Mouse (Mus musculus): ENCODE measurements around the gene Morn4.

The Morn4 gene

GRCm38 (mm10) chr19:42086166-42086565, at the start of gene Morn4:
Gene Morn4, minus strand, starts transcription at chr19:42086357.
- peak; percentile 98 for DNase-seq (ENCODE audit: low read depth)

- no peak for DNase-seq (ENCODE audit: low read depth)
These were observed 48.9 kb upstream of the Morn4 start for GRCm38 (mm10) chr19:42135070-42135469.

- DNase-seq (ENCODE audit: low read depth), result peak; percentile 86
These were observed 44.9 kb upstream of the Morn4 start for GRCm38 (mm10) chr19:42131101-42131500.

GRCm38 (mm10) chr19:42130294-42130606, 44.1 kb upstream of the Morn4 start:
- no peak for DNase-seq (ENCODE audit: low read depth)

GRCm38 (mm10) chr19:42129509-42130293, 43.5 kb upstream of the Morn4 start:
- no peak for DNase-seq (ENCODE audit: low read depth)

- DNase-seq (ENCODE audit: low read depth), result peak; percentile 100
These were observed 42.8 kb upstream of the Morn4 start, which contains the start of gene Avpi1 for GRCm38 (mm10) chr19:42128787-42129508. Gene Avpi1, minus strand, starts transcription at chr19:42129059.

- no peak for DNase-seq (ENCODE audit: low read depth)
These were observed 42.0 kb upstream of the Morn4 start for GRCm38 (mm10) chr19:42128052-42128740.

GRCm38 (mm10) chr19:42127024-42127423, 40.9 kb upstream of the Morn4 start:
- no peak for DNase-seq (ENCODE audit: low read depth)

GRCm38 (mm10) chr19:42126219-42126605, 40.1 kb upstream of the Morn4 start:
- DNase-seq (ENCODE audit: low read depth), result peak; percentile 49

- DNase-seq (ENCODE audit: low read depth), result peak; percentile 57
These were observed 39.5 kb upstream of the Morn4 start for GRCm38 (mm10) chr19:42125501-42126218.

- no peak for DNase-seq (ENCODE audit: low read depth)
These were observed 38.5 kb upstream of the Morn4 start for GRCm38 (mm10) chr19:42124684-42125083.

GRCm38 (mm10) chr19:42120451-42120850, 34.3 kb upstream of the Morn4 start:
- DNase-seq (ENCODE audit: low read depth), result no peak

- DNase-seq (ENCODE audit: low read depth), result no peak
These were observed 32.4 kb upstream of the Morn4 start for GRCm38 (mm10) chr19:42118596-42118995.

GRCm38 (mm10) chr19:42118142-42118541, 32.0 kb upstream of the Morn4 start:
- no peak for DNase-seq (ENCODE audit: low read depth)

- no peak for DNase-seq (ENCODE audit: low read depth)
These were observed 29.7 kb upstream of the Morn4 start for GRCm38 (mm10) chr19:42115783-42116335.

- no peak for DNase-seq (ENCODE audit: low read depth)
These were observed 18.5 kb upstream of the Morn4 start for GRCm38 (mm10) chr19:42104681-42105080.

- DNase-seq (ENCODE audit: low read depth), result peak; percentile 74
These were observed 13.2 kb upstream of the Morn4 start for GRCm38 (mm10) chr19:42099406-42099805.

GRCm38 (mm10) chr19:42090637-42091141, 4.5 kb upstream of the Morn4 start:
- peak; percentile 81 for DNase-seq (ENCODE audit: low read depth)

GRCm38 (mm10) chr19:42089748-42090595, 3.8 kb upstream of the Morn4 start, which contains the start of gene Pi4k2a:
Gene Pi4k2a, plus strand, starts transcription at chr19:42090470.
- DNase-seq (ENCODE audit: low read depth), result peak; percentile 100

- DNase-seq (ENCODE audit: low read depth), result peak; percentile 71
These were observed 3.1 kb upstream of the Morn4 start for GRCm38 (mm10) chr19:42089103-42089747.
